In genomic region chr2:156324681-156325080, GRCm38 (mm10) we compare ENCODE assay signal across 9 mouse cellular contexts. TPM values are rescaled to one million over a fixed set of nuclear protein-coding genes. Genes with fewer than 3 reads are reported as not detected.
DNase-seq lines count a peak whose midpoint lies in the region; ATAC-seq and TF ChIP-seq lines count a peak whose summit lies in the region.
"Had no signal": no experiment of that assay in that cellular context is flagged by ENCODE, and none has a peak within 500 bp of the region (broad histone marks: within the 10 kb centered on the region; RNA-seq: fewer than 3 reads in every experiment).

No protein-coding gene starts in this region.

- H3K36me3 ChIP-seq in kidney, adult 2 months (ENCODE audit: control insufficient read depth, insufficient read depth, low read length): no peaks in the 10 kb centered on the region

- no peaks in the 10 kb centered on the region for H3K4me1 ChIP-seq in kidney, adult 2 months (ENCODE audit: control insufficient read depth, insufficient read depth, low read length)
- H3K4me1 ChIP-seq: midbrain, embryonic 12.5 days had no signal

- H3K4me3 ChIP-seq in kidney, adult 2 months (ENCODE audit: insufficient read depth, low read depth, low read length): no peak overlapping the region
- H3K4me3 ChIP-seq: midbrain, embryonic 12.5 days had no signal

- no peak for TF ChIP-seq POLR2A in kidney, adult 2 months (IDR thresholded peaks at IDR 0.05; ENCODE audit: low read depth, low read length)

- intact Hi-C loops in gastrocnemius, postnatal 14 days (cut with DNase I; ENCODE audit: low total_unique reads): no loop called here

- H3K27me3 ChIP-seq in kidney, adult 2 months (replicated peaks; ENCODE audit: control insufficient read depth, insufficient read depth, low read length): no peaks in the 10 kb centered on the region
- H3K27me3 ChIP-seq: midbrain, embryonic 12.5 days had no signal

- H3K27ac ChIP-seq in kidney, adult 2 months (ENCODE audit: insufficient read depth, low read depth, low read length): peak overlapping the region; percentile 49; the same call in 1 of the 2 replicates
- H3K27ac ChIP-seq: midbrain, embryonic 12.5 days had no signal

- peak; percentile 81 for DNase-seq in adipocyte (ENCODE audit: low spot score)
- peak; percentile 51 for DNase-seq in gastrocnemius, postnatal 14 days
- DNase-seq in kidney, adult 2 months: peak; percentile 52
- DNase-seq in lung, postnatal 14 days: peak; percentile 65
- no peak for DNase-seq in spleen, adult 18-20 months
- no peak for DNase-seq in cerebellum, adult 11-12 months
- no peak for DNase-seq in urinary bladder, postnatal 4 days (ENCODE audit: low spot score in 2 of 2)

- no peak for ATAC-seq in monocyte, adult 5-6 weeks (replicated peaks; ENCODE audit: insufficient number of reproducible peaks, low FRiP score, low TSS enrichment, poor library complexity, severe bottlenecking)

- WGBS in kidney, adult 2 months: 29% methylated on average over 5 of the region's 5 CpGs

- TF ChIP-seq CTCF in kidney, adult 2 months (conservative IDR thresholded peaks at IDR 0.05; ENCODE audit: insufficient read depth, insufficient read length, low read depth, low read length): no peak

RNA-seq across cellular contexts. Expression of gene Scand1, which starts 12.2 kb away (rescaled TPM):
- total RNA-seq in gastrocnemius, postnatal 14 days (2021): 10 to 100 TPM; 61.1 to 65.0 TPM
- 154 and 230 TPM in 2 replicates for polyA plus RNA-seq in kidney, adult 2 months (2012; rRNA removed)
- 4.8 to 57.7 TPM (median 47.6 TPM) in 3 replicates for total RNA-seq in monocyte, adult 5-6 weeks (2017)

RNA-seq across cellular contexts. Expression of gene Cnbd2, which starts 12.6 kb away (rescaled TPM):
- total RNA-seq in gastrocnemius, postnatal 14 days (2021): 1 to 10 TPM; 1.4 to 2.1 TPM
- 2.5 and 2.8 TPM in 2 replicates for polyA plus RNA-seq in kidney, adult 2 months (2012; rRNA removed)
- 11.2 to 25.2 TPM (median 23.5 TPM) in 3 replicates for total RNA-seq in monocyte, adult 5-6 weeks (2017)

Comparison
In these comparisons a context has a peak if more than half of its experiments do, and no peak if none do; other contexts are left out.
1. DNase-seq: peak in adipocyte (single experiment), gastrocnemius, postnatal 14 days (single experiment), kidney, adult 2 months (single experiment) and lung, postnatal 14 days (single experiment); none in spleen, adult 18-20 months (0 of 2), cerebellum, adult 11-12 months (single experiment) and urinary bladder, postnatal 4 days (0 of 2).